In the genomic region with DNA sequence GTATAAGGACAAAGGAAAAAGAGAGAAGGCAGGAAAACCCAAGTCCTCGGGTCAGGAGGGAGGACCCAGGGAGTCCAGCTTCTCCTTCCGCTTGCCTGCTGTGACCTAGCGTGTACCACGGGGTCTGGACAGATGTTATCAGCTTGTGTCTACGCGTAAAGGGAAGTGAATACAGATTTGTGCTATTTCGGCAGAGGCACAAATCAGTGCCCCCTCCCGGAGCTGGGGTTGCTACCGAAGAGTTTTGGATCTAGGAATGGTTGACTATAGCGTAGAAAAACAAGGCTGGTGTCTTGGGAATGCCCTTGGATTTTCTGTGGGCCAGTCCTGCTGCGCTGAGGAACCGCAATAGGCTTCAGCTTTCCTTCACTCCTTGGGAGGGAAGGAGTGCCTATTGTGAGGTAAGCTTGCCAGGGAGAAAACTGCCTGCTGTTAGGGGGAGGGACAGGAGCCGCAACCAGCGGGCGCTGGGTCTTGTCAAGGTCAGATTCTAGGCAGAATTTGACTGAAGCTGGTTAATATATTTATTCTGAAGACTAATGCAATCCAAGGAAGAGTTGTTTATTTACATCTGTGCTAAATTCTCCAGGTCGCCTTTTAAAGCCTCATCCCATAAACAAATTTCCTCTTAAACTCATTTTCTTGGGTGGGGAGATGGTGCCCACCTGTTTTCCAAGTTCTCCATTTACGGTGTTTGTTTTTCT, we compare ENCODE assay signal across 8 mouse cellular contexts. TPM values are rescaled to one million over a fixed set of nuclear protein-coding genes. Genes with fewer than 3 reads are reported as not detected.
DNase-seq lines count a peak whose midpoint lies in the region; ATAC-seq and TF ChIP-seq lines count a peak whose summit lies in the region.

No protein-coding gene starts in this region.

- no peaks in the 10 kb centered on the region for H3K9me3 ChIP-seq in forebrain, postnatal 0 days (ENCODE audit: low read length)

- peak overlapping the region; percentile 52 for H3K9ac ChIP-seq in forebrain, postnatal 0 days

- ATAC-seq in forebrain, postnatal 0 days, result peak; percentile 86
- ATAC-seq in hematopoietic stem cell, adult 5-6 weeks (replicated peaks in 1 of 2; ENCODE audit: insufficient read depth in 1 of 2, low FRiP score in 2 of 2, low TSS enrichment in 1 of 2, low read depth in 1 of 2, poor library complexity in 2 of 2, severe bottlenecking in 2 of 2), result peak; percentile 94 to 95

- H3K27ac ChIP-seq in forebrain, postnatal 0 days (ENCODE audit: low read depth, low read length), result peak overlapping the region; percentile 57

- peak overlapping the region; percentile 56 for H3K4me2 ChIP-seq in forebrain, postnatal 0 days (ENCODE audit: low read depth)

- peaks cover 8% of the 10 kb centered on the region for H3K4me1 ChIP-seq in forebrain, postnatal 0 days (ENCODE audit: insufficient read depth)

- peak; percentile 32 for DNase-seq in Muller cell, postnatal 12 days (ENCODE audit: inconsistent ontology term)
- DNase-seq in cerebellum, adult 18-20 months, result peak; percentile 9 to 10
- peak; percentile 64 for DNase-seq in forebrain, postnatal 0 days
- DNase-seq in layer of hippocampus, adult 9-11 months, result peak; percentile 17
- peak; percentile 57 for DNase-seq in lung, postnatal 25 days (ENCODE audit: low spot score)
- peak; percentile 13 for DNase-seq in ovary, postnatal 10 days (ENCODE audit: low spot score)
- no peak for DNase-seq in thymus, postnatal 0 days (ENCODE audit: low spot score)

- H3K36me3 ChIP-seq in forebrain, postnatal 0 days (ENCODE audit: insufficient read depth), result no peaks in the 10 kb centered on the region

- H3K27me3 ChIP-seq in forebrain, postnatal 0 days (ENCODE audit: insufficient read depth, low read length), result no peaks in the 10 kb centered on the region

- no peak for TF ChIP-seq CTCF in forebrain, postnatal 0 days (IDR thresholded peaks at IDR 0.05; ENCODE audit: low read depth)

- 5% methylated on average over 17 of the region's 17 CpGs for WGBS in forebrain, postnatal 0 days

- peak overlapping the region; percentile 32 for H3K4me3 ChIP-seq in forebrain, postnatal 0 days (ENCODE audit: low read depth, low read length)

RNA-seq across cellular contexts. Expression of gene Lix1, which starts 46.4 kb away (rescaled TPM):
- total RNA-seq in forebrain, postnatal 0 days (2014; rRNA removed), result 27.5 and 45.4 TPM in 2 replicates
- polyA plus RNA-seq in forebrain, postnatal 0 days (2015; fragmentation: Nextera tagmentation; extraction: Ambion mirVana), result 25.1 and 33.0 TPM in 2 replicates
- total RNA-seq in hematopoietic stem cell, adult 5-6 weeks (2017), result not detected in 2 replicates
- 0.24 and 0.36 TPM in 2 replicates for polyA plus RNA-seq in thymus, postnatal 0 days (2015; fragmentation: Nextera tagmentation; extraction: Ambion mirVana)

Comparison
In these comparisons a context has a peak if more than half of its experiments do, and no peak if none do; other contexts are left out.
1. RNA of gene Lix1, which starts 46.4 kb away (total RNA-seq): 27.5 to 45.4 TPM in forebrain, postnatal 0 days; not detected in hematopoietic stem cell, adult 5-6 weeks; every median in the first group is over 10 times any median in the second.